Mouse (Mus musculus): Measurements from ENCODE around the gene Samd14. TPM values are rescaled to one million over a fixed set of nuclear protein-coding genes. Genes with fewer than 3 reads are reported as not detected.

Gene Samd14
- polyA plus RNA-seq, 1 experiment = 14.4 TPM

DNA sequence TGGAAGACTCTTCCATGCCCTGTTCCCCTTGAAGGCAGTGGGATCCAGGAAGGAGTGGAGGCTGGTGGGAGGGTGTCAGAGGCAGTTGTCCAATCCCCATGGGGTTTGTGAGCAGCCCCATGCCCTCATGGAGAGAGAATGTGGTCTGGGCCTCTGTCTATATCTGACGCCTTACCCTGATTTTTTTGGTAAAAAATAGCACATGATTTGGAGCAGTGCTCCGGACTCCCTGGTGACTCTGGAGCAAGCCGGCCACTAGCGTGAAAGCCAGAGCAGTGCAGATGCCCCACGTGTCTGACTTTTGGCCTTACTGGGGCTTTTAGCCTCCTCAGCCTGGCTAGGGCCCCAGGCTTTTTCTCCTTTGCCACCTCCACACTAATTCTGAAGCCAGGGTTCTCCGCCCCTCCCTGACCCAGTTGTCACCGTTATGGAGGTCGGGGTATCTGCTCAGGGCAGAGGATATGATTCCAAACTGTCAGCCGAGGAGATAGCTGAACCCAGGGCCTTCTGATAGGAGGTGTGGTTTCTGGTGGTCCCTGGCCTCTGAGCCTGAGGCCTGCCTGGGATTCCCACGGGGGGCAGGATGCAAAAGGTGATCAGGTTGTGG is 15.4 kb upstream of the Samd14 start:
- Histone ChIP-seq H3ac (ENCODE audit: control insufficient read depth, insufficient read length) (no peak overlapping the region), H3K36me3 (ENCODE audit: control insufficient read depth, insufficient read depth) (peaks cover 15% of the 10 kb centered on the region), H3K4me2 (ENCODE audit: low read depth) (peak overlapping the region; percentile 99), H3K79me2 (ENCODE audit: control insufficient read depth, insufficient read depth) (peaks cover 44% of the 10 kb centered on the region), H3K27me3 (ENCODE audit: control insufficient read depth, insufficient read depth, insufficient read length) (no peaks in the 10 kb centered on the region), H3K4me3 (peak overlapping the region; percentile 46)
- TF ChIP-seq TCF3 (IDR thresholded peaks at IDR 0.05; ENCODE audit: insufficient read length, low read depth) (no peak), E2F4 (IDR thresholded peaks at IDR 0.05; ENCODE audit: insufficient read depth) (no peak), POLR2AphosphoS2 (IDR thresholded peaks at IDR 0.05; ENCODE audit: insufficient read length, low read depth) (no peak), SRF (IDR thresholded peaks at IDR 0.05; ENCODE audit: control insufficient read depth, insufficient read length, low read depth) (no peak), REST (IDR thresholded peaks at IDR 0.05; ENCODE audit: insufficient read depth, insufficient read length) (no peak), MYOG (IDR thresholded peaks at IDR 0.05; ENCODE audit: control insufficient read depth in 1 of 3, insufficient read depth in 1 of 3, insufficient read length in 2 of 3, low read depth in 2 of 3) (no peak), POLR2A (IDR thresholded peaks at IDR 0.05; ENCODE audit: insufficient read length, low read depth) (no peak), TCF12 (IDR thresholded peaks at IDR 0.05; ENCODE audit: insufficient read depth, poor library complexity, severe bottlenecking) (no peak), MAX (IDR thresholded peaks at IDR 0.05; ENCODE audit: low read depth) (no peak), USF1 (IDR thresholded peaks at IDR 0.05; ENCODE audit: low read depth) (no peak), CEBPB (IDR thresholded peaks at IDR 0.05; ENCODE audit: insufficient read depth, poor library complexity, severe bottlenecking) (no peak), MYOD1 (IDR thresholded peaks at IDR 0.05; ENCODE audit: control insufficient read depth in 1 of 3, insufficient read length in 2 of 3, low read depth in 2 of 3) (no peak)

DNA sequence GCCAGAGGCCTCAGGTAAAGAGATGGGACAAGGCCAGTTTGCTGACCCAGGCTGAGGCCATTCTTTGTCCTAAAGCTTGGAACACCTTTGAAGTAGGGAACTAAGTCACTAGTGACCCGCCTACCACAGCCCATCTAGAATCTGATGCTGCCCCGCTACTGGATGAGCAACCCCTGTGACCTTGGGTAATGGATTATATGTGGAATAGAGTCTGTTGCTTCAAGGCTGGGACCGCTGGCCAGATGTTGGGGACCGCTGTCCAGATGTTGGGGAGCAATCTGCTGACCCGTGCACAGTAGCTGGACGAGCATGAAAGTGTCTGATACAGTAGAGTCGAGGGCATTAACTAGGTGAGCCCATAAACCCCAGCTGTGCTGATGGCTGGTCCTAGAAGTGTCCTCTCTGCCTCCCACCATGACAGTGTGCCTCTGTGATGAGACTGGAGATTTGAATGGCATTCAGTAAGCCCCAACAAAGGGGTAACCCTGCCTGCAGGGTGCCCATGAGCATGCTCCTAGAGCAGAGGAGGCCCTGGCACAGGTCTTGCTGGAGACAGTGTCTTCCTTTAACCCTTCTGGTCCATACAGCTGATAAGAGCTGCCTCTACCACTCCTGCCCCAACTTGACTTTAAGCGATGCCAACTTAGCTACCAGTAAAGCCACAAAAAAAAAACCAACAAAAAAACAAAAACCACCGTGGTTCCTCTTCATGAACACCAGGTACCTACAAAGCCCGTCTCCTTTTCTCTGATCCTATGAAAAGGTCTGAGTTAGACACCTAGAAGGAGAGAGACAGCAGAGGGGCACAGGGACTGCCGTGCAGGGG is 14.5 kb upstream of the Samd14 start:
- H3ac ChIP-seq (ENCODE audit: control insufficient read depth, insufficient read length) = no peak overlapping the region
- H3K36me3 ChIP-seq (ENCODE audit: control insufficient read depth, insufficient read depth) = peaks cover 15% of the 10 kb centered on the region
- H3K79me2 ChIP-seq (ENCODE audit: control insufficient read depth, insufficient read depth) = peaks cover 44% of the 10 kb centered on the region
- no peaks in the 10 kb centered on the region for H3K27me3 ChIP-seq (ENCODE audit: control insufficient read depth, insufficient read depth, insufficient read length)
- TF ChIP-seq POLR2AphosphoS2 (IDR thresholded peaks at IDR 0.05; ENCODE audit: insufficient read length, low read depth) (no peak), POLR2A (IDR thresholded peaks at IDR 0.05; ENCODE audit: insufficient read length, low read depth) (no peak), MAX (IDR thresholded peaks at IDR 0.05; ENCODE audit: low read depth) (no peak)
- H3K4me3 ChIP-seq = no peak overlapping the region
- H3K4me2 ChIP-seq (ENCODE audit: low read depth) = peak overlapping the region; percentile 99

DNA sequence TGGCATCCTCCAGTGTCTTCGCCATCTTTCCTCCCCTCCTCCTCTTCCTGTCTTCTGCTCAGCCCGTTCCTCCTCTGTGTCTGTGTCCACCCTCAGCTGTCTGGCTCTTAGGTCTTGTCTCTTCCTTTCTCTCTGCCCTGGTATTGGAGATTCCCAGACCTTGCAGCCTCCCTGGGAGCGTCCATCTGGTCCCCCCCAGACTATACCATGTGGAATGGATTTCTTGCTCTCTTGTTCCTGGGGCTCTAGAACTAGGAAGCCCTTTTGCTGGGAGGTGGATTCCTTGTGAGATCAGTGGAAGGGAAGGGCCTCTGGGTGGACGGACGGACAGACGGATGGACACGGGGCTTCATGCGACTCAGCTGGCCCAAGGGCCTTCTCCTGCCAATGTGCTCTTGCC is 13.6 kb upstream of the Samd14 start:
- H3K4me2 ChIP-seq (ENCODE audit: low read depth) = no peak overlapping the region
- peaks cover 44% of the 10 kb centered on the region for H3K79me2 ChIP-seq (ENCODE audit: control insufficient read depth, insufficient read depth)
- no peaks in the 10 kb centered on the region for H3K27me3 ChIP-seq (ENCODE audit: control insufficient read depth, insufficient read depth, insufficient read length)
- peaks cover 15% of the 10 kb centered on the region for H3K36me3 ChIP-seq (ENCODE audit: control insufficient read depth, insufficient read depth)
- no peak overlapping the region for H3K4me3 ChIP-seq
- TF ChIP-seq MYOD1 (IDR thresholded peaks at IDR 0.05; ENCODE audit: control insufficient read depth in 1 of 3, insufficient read length in 2 of 3, low read depth in 2 of 3) = no peak
- TF ChIP-seq TCF3 (IDR thresholded peaks at IDR 0.05; ENCODE audit: insufficient read length, low read depth) = no peak
- no peak for TF ChIP-seq USF1 (IDR thresholded peaks at IDR 0.05; ENCODE audit: low read depth)
- no peak for TF ChIP-seq MAX (IDR thresholded peaks at IDR 0.05; ENCODE audit: low read depth)
- TF ChIP-seq POLR2A (IDR thresholded peaks at IDR 0.05; ENCODE audit: insufficient read length, low read depth) = no peak
- no peak for TF ChIP-seq E2F4 (IDR thresholded peaks at IDR 0.05; ENCODE audit: insufficient read depth)
- TF ChIP-seq CEBPB (IDR thresholded peaks at IDR 0.05; ENCODE audit: insufficient read depth, poor library complexity, severe bottlenecking) = no peak
- TF ChIP-seq REST (IDR thresholded peaks at IDR 0.05; ENCODE audit: insufficient read depth, insufficient read length) = no peak
- TF ChIP-seq POLR2AphosphoS2 (IDR thresholded peaks at IDR 0.05; ENCODE audit: insufficient read length, low read depth) = no peak
- TF ChIP-seq MYOG (IDR thresholded peaks at IDR 0.05; ENCODE audit: control insufficient read depth in 1 of 3, insufficient read depth in 1 of 3, insufficient read length in 2 of 3, low read depth in 2 of 3) = no peak
- H3ac ChIP-seq (ENCODE audit: control insufficient read depth, insufficient read length) = no peak overlapping the region

DNA sequence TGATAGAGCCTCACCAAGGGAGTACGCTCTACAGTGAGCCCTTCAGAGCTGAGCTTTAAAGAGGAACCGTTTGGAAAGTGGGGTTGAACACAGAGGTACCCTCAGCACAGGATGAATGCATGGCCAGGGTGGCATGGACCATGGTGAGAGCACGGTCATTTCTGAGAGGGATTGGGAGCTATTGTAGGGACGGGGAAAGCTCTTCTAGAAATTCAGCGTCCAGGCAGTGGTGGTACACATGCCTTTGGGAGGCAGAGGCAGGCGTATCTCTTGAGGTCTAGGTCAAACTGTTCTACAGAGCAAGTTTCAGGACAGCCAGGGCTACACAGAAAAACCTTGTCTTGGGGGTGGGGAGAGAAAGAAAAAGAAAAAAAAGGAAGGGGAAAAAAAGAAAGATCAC is 12.7 kb upstream of the Samd14 start:
- H3K27me3 ChIP-seq (ENCODE audit: control insufficient read depth, insufficient read depth, insufficient read length) = no peaks in the 10 kb centered on the region
- H3K4me2 ChIP-seq (ENCODE audit: low read depth) = no peak overlapping the region
- no peak overlapping the region for H3ac ChIP-seq (ENCODE audit: control insufficient read depth, insufficient read length)
- no peak overlapping the region for H3K4me3 ChIP-seq
- H3K36me3 ChIP-seq (ENCODE audit: control insufficient read depth, insufficient read depth) = peaks cover 15% of the 10 kb centered on the region
- TF ChIP-seq TCF3 (IDR thresholded peaks at IDR 0.05; ENCODE audit: insufficient read length, low read depth) (no peak), USF1 (IDR thresholded peaks at IDR 0.05; ENCODE audit: low read depth) (no peak), REST (IDR thresholded peaks at IDR 0.05; ENCODE audit: insufficient read depth, insufficient read length) (no peak), TCF12 (IDR thresholded peaks at IDR 0.05; ENCODE audit: insufficient read depth, poor library complexity, severe bottlenecking) (no peak), SRF (IDR thresholded peaks at IDR 0.05; ENCODE audit: control insufficient read depth, insufficient read length, low read depth) (no peak), POLR2AphosphoS2 (IDR thresholded peaks at IDR 0.05; ENCODE audit: insufficient read length, low read depth) (no peak), CEBPB (IDR thresholded peaks at IDR 0.05; ENCODE audit: insufficient read depth, poor library complexity, severe bottlenecking) (no peak), E2F4 (IDR thresholded peaks at IDR 0.05; ENCODE audit: insufficient read depth) (no peak), MYOD1 (IDR thresholded peaks at IDR 0.05; ENCODE audit: control insufficient read depth in 1 of 3, insufficient read length in 2 of 3, low read depth in 2 of 3) (no peak), POLR2A (IDR thresholded peaks at IDR 0.05; ENCODE audit: insufficient read length, low read depth) (no peak), MYOG (IDR thresholded peaks at IDR 0.05; ENCODE audit: control insufficient read depth in 1 of 3, insufficient read depth in 1 of 3, insufficient read length in 2 of 3, low read depth in 2 of 3) (no peak), MAX (IDR thresholded peaks at IDR 0.05; ENCODE audit: low read depth) (no peak)
- H3K79me2 ChIP-seq (ENCODE audit: control insufficient read depth, insufficient read depth) = peaks cover 42% of the 10 kb centered on the region

Measured in myocyte (in vitro differentiated cells).